Mouse (Mus musculus): ENCODE measurements around the gene Fam118b. TPM values are rescaled to one million over a fixed set of nuclear protein-coding genes. Genes with fewer than 3 reads are reported as not detected.
A peak's percentile ranks its signal among the peaks of the same experiment; 100 is the strongest.

Gene Fam118b
- polyA plus RNA-seq (2012; ENCODE audit: insufficient read depth, insufficient read length, missing spikeins): 10.7 and 19.9 TPM in 2 replicates

DNA sequence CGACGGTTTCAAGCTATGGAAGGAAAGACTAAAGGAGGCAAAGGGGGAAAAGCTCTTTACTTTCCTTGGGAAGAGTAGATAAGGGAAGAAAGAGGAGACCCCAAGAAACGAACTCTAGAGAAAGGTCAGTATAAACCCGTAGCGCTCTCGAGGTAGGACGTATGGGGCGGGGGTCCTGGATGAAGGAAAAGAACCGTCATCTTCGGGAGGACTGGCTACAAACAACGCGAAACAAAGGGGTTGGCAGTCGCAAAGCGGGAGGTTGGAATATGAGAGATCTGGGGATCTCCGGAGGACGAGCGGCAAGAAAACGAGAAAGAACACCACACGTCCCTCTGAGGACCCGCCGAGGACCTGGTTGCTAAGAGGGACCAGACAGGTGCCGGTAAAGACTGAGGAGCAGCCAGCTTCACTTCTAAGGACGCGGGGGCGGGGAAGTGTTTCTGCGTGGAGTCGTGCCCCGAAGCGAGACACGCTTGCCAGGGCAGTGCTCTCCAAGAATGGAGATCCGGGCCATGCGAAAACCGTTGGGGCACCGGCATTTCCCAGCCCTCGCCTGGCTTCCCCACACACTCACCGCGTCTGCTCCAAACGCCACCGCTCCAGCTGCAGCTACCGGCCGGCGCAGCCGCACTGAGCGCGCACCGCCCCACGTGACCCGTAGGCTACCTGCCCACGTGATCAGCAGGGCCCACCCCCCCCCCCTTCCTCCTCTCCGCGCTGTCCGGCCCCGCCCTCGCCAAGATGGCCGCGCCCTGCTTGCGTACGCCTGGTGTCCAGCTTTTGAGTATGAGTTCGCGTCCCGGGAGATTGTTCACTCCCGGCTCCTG is at the start of gene Fam118b, which contains the start of gene Rpusd4:
Fam118b (minus strand) TSS at position 660 of the 830 bp plus-strand sequence.
Rpusd4 (plus strand) TSS at position 720 of the 830 bp plus-strand sequence.
- Histone ChIP-seq H3K4me1 (ENCODE audit: control insufficient read depth, insufficient read depth, insufficient read length, low read length) (no peaks in the 10 kb centered on the region), H3K4me3 (ENCODE audit: insufficient read depth, low read depth, low read length) (peak within 1 kb of the TSS; percentile 84), H3K27ac (replicated peaks; ENCODE audit: low read depth, low read length) (peak within 1 kb of the TSS; percentile 68)

DNA sequence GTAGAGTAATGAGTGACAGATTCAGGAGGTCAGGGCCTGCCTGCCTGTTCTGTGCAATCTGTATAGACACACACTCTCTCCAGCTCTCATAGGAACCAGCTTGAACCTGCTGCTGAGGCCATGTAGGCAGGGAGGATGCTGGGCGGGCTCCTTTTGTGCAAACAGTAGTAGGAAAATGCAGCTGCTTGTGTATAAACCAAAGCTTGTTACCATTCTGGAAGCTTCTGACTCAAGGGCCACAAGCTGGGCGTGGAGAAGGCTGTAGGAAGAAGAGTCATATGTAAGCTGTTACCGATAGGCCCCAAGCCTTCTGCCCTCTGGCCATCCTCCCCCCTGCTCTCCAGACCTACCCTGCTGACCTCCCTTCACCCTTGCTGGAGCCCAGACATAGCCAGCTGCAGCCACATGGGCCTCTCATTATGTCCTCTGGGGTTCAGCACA is 49.2 kb upstream of the Fam118b start:
- Histone ChIP-seq H3K4me3 (ENCODE audit: insufficient read depth, low read depth, low read length) (no peak overlapping the region), H3K4me1 (ENCODE audit: control insufficient read depth, insufficient read depth, insufficient read length, low read length) (peaks cover 27% of the 10 kb centered on the region)

DNA sequence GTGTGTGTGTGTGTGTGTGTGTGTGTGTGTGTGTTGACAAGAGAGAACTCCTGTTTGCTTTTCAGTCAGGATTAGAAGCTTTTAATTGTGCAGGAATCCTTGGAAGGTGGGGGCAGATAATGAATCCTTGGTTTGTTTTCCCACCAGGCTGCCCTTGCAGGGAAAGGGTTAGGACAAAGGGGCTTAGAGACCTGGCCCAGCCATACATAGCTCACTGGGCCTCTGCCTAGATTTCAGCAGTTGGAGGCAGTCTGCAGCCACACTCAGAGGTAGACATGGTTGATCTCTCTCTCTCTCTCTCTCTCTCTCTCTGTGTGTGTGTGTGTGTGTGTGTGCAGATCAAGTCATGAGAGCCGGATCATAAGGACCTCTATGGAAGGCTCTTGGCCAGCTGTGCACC is 46.6 kb upstream of the Fam118b start:
- H3K4me1 ChIP-seq (ENCODE audit: control insufficient read depth, insufficient read depth, insufficient read length, low read length): peaks cover 27% of the 10 kb centered on the region
- H3K27ac ChIP-seq (replicated peaks; ENCODE audit: low read depth, low read length): no peak overlapping the region
- no peak overlapping the region for H3K4me3 ChIP-seq (ENCODE audit: insufficient read depth, low read depth, low read length)

More for the DNA sequence above, 49.2 kb upstream of the Fam118b start:
- H3K27ac ChIP-seq (replicated peaks; ENCODE audit: low read depth, low read length): 0 out of 2 replicates have a peak overlapping the region, but pooled peaks have one; percentile 5

DNA sequence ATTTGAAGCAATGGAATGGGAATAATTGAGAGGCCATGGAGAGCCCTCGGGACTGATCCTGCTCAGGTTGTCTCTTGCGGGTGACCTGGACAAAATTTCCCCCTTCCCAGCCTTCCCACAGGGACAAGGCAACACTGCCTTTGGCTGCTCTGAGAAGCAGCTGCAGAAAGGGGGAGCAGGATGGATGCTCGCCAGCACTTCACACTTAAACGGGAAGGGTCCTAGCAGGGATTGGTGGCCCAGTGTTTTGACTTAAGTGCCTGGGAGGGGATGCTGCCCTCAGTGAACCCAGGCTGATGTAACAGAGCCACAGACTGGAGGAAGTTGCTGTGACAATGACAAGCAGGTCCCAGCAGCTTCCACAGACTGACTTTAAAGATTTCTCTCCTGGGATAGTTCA is 46.0 kb upstream of the Fam118b start:
- Histone ChIP-seq H3K4me3 (ENCODE audit: insufficient read depth, low read depth, low read length) (no peak overlapping the region), H3K27ac (replicated peaks; ENCODE audit: low read depth, low read length) (no peak overlapping the region), H3K4me1 (ENCODE audit: control insufficient read depth, insufficient read depth, insufficient read length, low read length) (peaks cover 23% of the 10 kb centered on the region)

DNA sequence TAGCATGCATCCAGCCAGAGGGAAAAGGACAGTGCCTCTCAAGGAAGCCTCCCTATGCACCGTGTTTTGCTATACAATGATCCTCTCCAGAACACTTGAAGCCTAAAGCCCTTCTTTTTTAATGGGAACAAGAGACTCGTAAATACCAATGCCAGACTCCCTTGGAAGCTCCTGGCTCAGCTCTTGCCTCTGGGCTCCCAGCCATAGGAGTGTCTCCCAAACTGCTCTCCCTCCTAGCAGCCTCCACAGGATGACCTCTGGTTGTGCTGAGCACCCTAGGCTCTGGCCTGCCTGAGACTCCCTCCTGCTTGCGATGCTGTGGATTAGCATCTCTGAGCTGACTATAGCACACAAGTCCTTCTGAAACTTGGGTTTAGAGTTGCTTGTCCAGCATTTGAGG is 44.9 kb upstream of the Fam118b start:
- H3K4me1 ChIP-seq (ENCODE audit: control insufficient read depth, insufficient read depth, insufficient read length, low read length): peaks cover 16% of the 10 kb centered on the region
- no peak overlapping the region for H3K4me3 ChIP-seq (ENCODE audit: insufficient read depth, low read depth, low read length)
- H3K27ac ChIP-seq (replicated peaks; ENCODE audit: low read depth, low read length): no peak overlapping the region

DNA sequence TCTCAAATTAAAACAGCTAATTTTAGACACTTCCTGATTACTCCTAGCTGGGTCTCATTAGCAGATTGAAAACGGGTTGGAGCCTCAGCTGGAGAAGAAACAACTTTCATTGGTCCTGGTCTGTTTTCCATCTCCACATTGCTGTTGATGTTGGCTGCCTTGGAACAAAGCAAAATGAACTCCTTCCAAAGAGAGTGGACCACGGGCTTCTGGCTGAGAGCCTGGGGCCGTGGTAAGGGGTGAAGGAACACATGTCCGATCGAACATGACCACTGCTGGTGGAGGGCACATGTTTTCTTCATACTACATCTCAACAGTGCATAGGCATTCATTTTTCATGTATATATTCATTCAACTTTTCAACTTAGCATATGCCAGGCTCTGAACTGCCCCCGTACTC is 42.8 kb upstream of the Fam118b start:
- Histone ChIP-seq H3K4me3 (ENCODE audit: insufficient read depth, low read depth, low read length) (no peak overlapping the region), H3K27ac (replicated peaks; ENCODE audit: low read depth, low read length) (no peak overlapping the region), H3K4me1 (ENCODE audit: control insufficient read depth, insufficient read depth, insufficient read length, low read length) (peaks cover 6% of the 10 kb centered on the region; the same call in 1 of the 2 replicates)

DNA sequence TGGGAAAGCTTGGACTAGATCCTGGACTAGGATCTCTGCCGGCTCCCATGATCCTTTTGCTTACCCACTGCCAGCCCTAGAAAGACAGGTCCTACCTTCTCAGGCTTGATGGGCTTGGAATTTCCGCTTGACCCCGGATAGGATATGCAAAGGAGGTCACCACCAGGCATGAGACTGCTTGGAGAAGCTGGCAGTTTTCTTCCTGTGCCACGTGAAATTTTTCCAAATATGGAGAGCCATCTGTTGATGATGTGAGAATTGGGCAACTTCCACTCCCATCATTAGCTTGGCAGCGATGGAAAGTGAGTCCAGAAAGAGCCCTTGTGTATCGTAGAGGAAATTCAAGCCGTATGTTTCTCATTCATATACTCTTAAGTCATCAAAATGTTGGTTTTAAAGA is 39.9 kb upstream of the Fam118b start:
- H3K4me1 ChIP-seq (ENCODE audit: control insufficient read depth, insufficient read depth, insufficient read length, low read length): peaks cover 2% of the 10 kb centered on the region; the same call in 1 of the 2 replicates
- H3K4me3 ChIP-seq (ENCODE audit: insufficient read depth, low read depth, low read length): no peak overlapping the region
- peak overlapping the region; percentile 61 for H3K27ac ChIP-seq (replicated peaks; ENCODE audit: low read depth, low read length)

DNA sequence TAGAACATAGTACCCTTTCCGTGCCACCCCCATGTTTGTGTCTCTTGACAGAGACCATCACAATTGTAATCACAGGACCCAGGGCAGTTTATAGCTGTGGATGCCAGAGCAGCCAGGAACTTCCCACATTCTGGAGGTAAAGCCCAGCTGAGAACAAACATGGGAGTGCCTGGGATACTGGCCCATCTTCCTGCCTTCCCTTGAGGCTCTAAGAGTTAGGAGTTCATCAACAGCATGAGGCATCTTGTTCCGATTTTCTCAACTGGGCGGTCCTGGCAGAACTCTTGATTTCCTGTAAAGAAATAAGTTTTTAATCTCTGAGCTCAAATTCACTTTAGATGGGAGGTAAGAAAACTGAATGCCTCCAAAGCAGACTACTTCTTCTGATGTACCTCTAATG is 34.6 kb upstream of the Fam118b start:
- Histone ChIP-seq H3K4me1 (ENCODE audit: control insufficient read depth, insufficient read depth, insufficient read length, low read length) (no peaks in the 10 kb centered on the region), H3K4me3 (ENCODE audit: insufficient read depth, low read depth, low read length) (no peak overlapping the region), H3K27ac (replicated peaks; ENCODE audit: low read depth, low read length) (no peak overlapping the region)

DNA sequence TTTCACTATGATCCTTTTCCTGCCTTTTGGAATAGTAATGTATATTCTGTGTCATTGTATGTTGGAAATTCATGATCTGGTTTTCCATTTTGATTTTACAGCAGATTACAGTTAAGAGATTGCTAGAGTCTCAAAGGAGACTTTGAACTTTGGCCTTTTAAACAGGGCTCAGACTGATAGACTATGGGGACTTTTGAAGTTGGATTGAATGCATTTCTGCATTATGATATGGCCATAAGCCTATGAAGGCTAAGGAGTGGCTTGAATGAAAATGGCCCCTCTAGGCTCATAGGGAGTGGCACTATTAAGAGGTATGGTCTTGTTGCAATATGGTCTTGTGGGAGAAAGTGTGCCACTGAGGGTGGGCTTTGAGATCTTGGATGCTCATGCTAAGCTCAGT is 30.2 kb upstream of the Fam118b start:
- Histone ChIP-seq H3K4me1 (ENCODE audit: control insufficient read depth, insufficient read depth, insufficient read length, low read length) (0 out of 2 replicates have a peak, but pooled peaks cover under 1% of the 10 kb centered on the region), H3K27ac (replicated peaks; ENCODE audit: low read depth, low read length) (no peak overlapping the region), H3K4me3 (ENCODE audit: insufficient read depth, low read depth, low read length) (no peak overlapping the region)

DNA sequence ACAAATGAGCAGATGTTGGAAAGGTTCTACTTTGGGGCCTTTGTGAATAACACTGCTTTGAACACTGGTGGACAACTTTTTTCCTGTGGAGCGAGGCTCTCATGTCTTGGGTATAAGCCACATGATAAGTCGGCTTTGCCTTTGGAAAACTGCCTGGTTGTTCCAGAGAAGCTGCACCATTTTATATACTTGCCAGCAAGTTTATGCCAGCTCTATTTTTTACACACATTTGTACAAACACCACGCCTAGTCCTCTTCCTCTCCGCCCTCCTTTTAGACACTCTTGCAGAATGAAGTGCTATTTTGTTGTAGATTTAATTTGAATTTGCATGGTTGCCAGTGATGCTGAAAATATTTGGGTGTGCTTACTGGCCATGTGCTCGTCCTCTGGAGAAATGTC is 25.9 kb upstream of the Fam118b start:
- Histone ChIP-seq H3K4me1 (ENCODE audit: control insufficient read depth, insufficient read depth, insufficient read length, low read length) (peaks cover 8% of the 10 kb centered on the region), H3K27ac (replicated peaks; ENCODE audit: low read depth, low read length) (no peak overlapping the region), H3K4me3 (ENCODE audit: insufficient read depth, low read depth, low read length) (no peak overlapping the region)

DNA sequence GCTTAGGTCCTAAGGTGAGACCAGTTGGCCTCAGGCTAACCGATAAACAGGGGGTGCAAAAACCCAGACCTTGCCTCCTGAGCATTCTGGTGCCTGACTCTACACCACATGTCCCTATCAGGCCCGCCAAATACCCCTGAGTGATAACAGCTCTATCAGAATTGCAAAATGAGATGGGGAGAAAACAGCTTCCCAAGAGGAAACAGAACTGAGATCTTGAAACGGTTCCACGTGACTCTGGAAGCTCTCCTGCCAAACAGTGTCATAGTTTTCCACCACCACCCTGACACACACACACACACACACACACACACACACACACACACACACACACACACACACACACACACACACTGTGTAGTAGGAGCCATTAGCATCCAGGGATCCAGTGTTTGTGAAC is 23.3 kb upstream of the Fam118b start:
- Histone ChIP-seq H3K27ac (replicated peaks; ENCODE audit: low read depth, low read length) (0 out of 2 replicates have a peak overlapping the region, but pooled peaks have one; percentile 46), H3K4me3 (ENCODE audit: insufficient read depth, low read depth, low read length) (no peak overlapping the region)

DNA sequence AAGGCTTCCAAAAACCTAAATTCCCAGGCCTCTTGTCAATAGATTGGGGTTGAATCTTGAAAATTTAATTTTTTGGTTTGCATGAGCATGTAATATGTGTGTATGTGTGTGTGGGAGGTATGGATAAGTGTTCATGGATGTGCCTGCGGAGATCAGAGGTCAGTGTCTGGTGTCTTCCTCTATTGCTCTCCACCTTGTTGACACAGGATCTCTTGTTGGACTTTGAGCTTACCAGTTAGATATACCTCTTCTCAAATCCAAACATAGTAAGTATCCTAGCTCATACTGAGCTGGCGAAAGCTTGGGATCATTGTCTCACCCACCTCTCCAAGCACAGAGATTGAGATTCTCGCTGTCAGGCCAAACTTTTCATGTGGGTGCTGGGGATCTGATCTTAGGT is 22.8 kb upstream of the Fam118b start:
- H3K27ac ChIP-seq (replicated peaks; ENCODE audit: low read depth, low read length): no peak overlapping the region

More for the DNA sequence above, 23.3 kb upstream of the Fam118b start:
- peaks cover 8% of the 10 kb centered on the region for H3K4me1 ChIP-seq (ENCODE audit: control insufficient read depth, insufficient read depth, insufficient read length, low read length)

DNA sequence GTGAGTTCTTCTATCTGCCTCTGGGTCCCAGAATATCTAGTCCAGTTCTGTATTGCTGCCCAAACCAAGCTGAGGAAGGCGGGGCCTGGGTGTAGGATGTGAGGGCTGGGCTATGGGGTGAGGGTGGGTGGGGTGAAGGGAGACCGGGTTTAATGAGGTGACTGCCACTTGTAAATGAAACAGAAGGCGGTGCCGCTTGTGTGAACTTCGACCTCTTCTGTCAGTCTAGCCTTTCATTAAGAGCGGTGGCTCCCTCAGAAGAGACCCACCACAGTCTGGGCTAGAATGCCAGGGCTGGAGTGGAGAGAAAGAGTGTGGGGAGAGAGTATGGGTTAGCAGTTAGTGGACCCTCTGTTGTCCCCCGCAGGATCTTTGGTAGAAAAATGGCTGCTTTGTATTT is 22.4 kb upstream of the Fam118b start:
- H3K4me3 ChIP-seq (ENCODE audit: insufficient read depth, low read depth, low read length): no peak overlapping the region
- H3K4me1 ChIP-seq (ENCODE audit: control insufficient read depth, insufficient read depth, insufficient read length, low read length): peaks cover 8% of the 10 kb centered on the region
- no peak overlapping the region for H3K27ac ChIP-seq (replicated peaks; ENCODE audit: low read depth, low read length)

More for the DNA sequence above, 22.8 kb upstream of the Fam118b start:
- Histone ChIP-seq H3K4me3 (ENCODE audit: insufficient read depth, low read depth, low read length) (no peak overlapping the region), H3K4me1 (ENCODE audit: control insufficient read depth, insufficient read depth, insufficient read length, low read length) (peaks cover 8% of the 10 kb centered on the region)

DNA sequence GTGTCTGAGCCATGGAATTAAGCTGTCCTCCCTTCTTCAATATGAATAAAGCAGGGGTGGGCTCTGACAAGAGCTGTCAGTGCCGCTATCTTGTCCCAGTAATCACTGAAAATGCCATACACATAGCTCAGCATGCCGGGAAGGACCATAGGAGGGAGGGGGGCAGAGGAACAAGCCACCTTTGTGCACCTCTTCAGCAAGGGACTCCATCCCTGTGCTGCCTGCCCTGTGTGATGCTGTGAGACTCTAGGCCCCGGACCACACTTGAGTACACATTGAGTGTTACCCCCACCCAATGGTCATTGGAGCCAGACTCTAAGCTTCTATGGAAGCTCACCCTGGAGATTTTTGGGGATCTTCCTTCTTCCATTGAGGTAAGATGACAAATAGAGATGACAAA is 18.7 kb upstream of the Fam118b start:
- no peak overlapping the region for H3K27ac ChIP-seq (replicated peaks; ENCODE audit: low read depth, low read length)
- no peak overlapping the region for H3K4me3 ChIP-seq (ENCODE audit: insufficient read depth, low read depth, low read length)
- no peaks in the 10 kb centered on the region for H3K4me1 ChIP-seq (ENCODE audit: control insufficient read depth, insufficient read depth, insufficient read length, low read length)

DNA sequence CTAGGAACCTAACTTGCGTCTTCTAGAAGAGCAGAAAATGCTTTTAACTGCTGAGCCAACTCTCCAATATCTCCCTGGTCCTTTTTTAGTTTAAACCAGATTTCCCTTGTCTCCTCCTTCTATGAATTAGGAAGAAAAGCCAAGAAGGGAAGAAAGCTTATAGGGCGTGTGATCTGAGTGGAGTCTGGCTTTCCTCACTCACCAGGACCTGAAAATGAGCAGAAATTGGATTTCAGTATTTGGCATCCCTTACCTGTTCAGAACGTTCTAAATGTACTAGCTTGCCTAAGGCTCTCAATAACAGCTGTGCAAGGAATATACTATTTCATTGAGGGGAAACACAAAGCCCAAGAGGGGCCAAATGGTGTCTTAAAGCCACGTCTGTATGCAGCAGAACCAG is 16.7 kb upstream of the Fam118b start:
- H3K4me1 ChIP-seq (ENCODE audit: control insufficient read depth, insufficient read depth, insufficient read length, low read length): no peaks in the 10 kb centered on the region
- H3K27ac ChIP-seq (replicated peaks; ENCODE audit: low read depth, low read length): no peak overlapping the region
- no peak overlapping the region for H3K4me3 ChIP-seq (ENCODE audit: insufficient read depth, low read depth, low read length)
